Mouse (Mus musculus) gastrocnemius, adult 2 months (tissue): ENCODE results near the gene Traf3ip2. TPM values are rescaled to one million over a fixed set of nuclear protein-coding genes. Genes with fewer than 3 reads are reported as not detected.

Experiments
- DNase-seq: peaks from one replicate; pipeline ENCODE4 v3.0.0; 2022
- H3K27ac ChIP-seq: fragments of 200-600 bp; 2 replicates; pipeline ENCODE4 v1.8.1; 2022; ENCODE audit warnings: mild to moderate bottlenecking
- H3K4me3 ChIP-seq: fragments of 200-600 bp; 2 replicates; pipeline ENCODE4 v1.8.1; 2022; ENCODE audit warnings: mild to moderate bottlenecking, moderate library complexity
- CTCF ChIP-seq: fragments of 200-600 bp; IDR thresholded peaks from 2 replicates; pipeline ENCODE4 v1.8.1; 2022; ENCODE audit warnings: antibody characterized with exemption, mild to moderate bottlenecking, moderate library complexity
- intact Hi-C: fragments of 180-260 bp; cut with DNase I; formaldehyde crosslinking; loops from one replicate; pipeline ENCODE4 v1.15.1; 2025
- long read RNA-seq, 2 experiments: library from polyadenylated mRNA; stranded (forward); transcript quantifications; one replicate each; pipeline ENCODE4 v2.0.0; 2021
- total RNA-seq, 2 experiments: library from RNA; stranded (reverse); gene quantifications; 2 replicates each; pipeline ENCODE4 v1.2.3; 2021

The Traf3ip2 gene
- 1 to 10 TPM; 5.5 to 9.0 TPM for total RNA-seq
- long read RNA-seq, experiment 1, partial matches to known transcripts = 1 of 6 reads
- long read RNA-seq, experiment 1, other reads (novel, unspliced or antisense) = 2 of 6 reads
- long read RNA-seq, experiment 2, partial matches to known transcripts = 2 of 9 reads
- long read RNA-seq, experiment 2, other reads (novel, unspliced or antisense) = 4 of 9 reads

DNA sequence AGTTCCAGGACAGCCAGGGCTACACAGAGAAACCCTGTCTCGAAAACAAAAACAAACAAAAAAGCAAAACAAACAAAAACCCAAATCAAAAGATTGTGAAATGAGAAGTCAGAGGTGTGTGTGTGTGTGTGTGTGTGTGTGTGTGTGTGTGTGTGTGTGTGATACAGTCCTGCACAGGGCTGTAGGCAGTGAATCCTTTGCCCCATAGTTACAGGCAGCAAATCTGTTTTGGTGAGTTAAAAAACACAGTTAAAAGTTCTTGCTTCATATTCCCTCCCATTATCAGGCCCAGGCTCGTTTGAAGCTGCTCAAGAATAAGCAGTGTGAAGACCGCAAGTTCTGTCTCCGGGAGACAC lies at the start of gene Traf3ip2:
Gene Traf3ip2 (plus strand): TSS at position 302 of the 356 bp plus-strand sequence.
- no peak for TF ChIP-seq CTCF
- Histone ChIP-seq H3K4me3 (peak within 1 kb of the TSS; percentile 90), H3K27ac (peak within 1 kb of the TSS; percentile 96)
- no peak for DNase-seq
- intact Hi-C loops = no loop called here

DNA sequence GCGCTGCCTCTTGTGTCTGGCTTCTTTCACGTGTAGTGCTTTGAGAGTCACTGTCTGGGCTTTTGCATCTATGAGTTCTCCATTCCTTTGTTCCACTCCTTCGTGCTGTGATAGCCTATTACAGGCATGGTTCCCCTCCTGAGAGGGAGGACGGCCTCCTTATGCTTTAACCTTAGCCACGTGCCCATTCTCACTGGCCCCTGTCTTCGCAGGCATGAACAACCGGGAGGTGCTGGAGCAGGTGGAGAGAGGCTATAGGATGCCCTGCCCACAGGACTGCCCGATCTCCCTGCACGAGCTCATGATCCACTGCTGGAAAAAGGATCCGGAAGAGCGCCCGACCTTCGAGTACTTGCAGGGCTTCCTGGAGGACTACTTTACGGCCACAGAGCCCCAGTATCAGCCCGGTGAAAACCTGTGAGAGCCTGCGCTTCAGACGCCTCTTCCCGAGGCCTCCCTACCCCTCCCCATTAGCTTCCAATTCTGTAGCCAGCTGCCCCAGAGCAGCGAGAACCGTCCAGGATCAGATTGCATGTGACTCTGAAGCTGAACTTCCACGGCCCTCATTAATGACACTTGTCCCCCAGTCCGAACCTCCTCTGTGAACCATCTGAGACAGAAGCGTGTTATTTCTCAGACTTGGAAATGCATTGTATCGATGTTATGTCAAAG lies 49.0 kb upstream of the Traf3ip2 start:
- Histone ChIP-seq H3K4me3 (peak overlapping the region; percentile 57), H3K27ac (peak overlapping the region; percentile 84)
- TF ChIP-seq CTCF = no peak
- intact Hi-C loops = no loop called here
- peak; percentile 59 for DNase-seq

DNA sequence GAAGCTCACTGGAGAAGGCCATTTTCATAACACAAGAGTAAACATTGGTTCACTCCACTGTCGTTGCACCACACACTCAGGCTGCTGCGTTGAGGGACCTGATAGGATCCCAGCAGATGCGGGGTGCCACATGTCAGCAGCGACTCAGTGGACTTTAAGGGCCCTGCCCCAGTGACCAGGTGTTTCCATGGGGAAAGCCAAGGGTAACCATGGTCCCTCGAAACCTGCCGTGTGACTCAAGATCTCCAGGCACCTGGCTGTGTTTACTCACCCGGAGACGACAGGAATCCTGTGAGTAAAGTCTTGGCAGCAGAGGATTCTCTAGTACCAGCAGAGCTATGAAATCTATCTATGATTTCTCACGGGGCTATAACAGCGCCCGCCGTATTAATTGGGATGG lies 45.8 kb upstream of the Traf3ip2 start:
- no peak for DNase-seq
- intact Hi-C loops = no loop called here
- no peak overlapping the region for H3K4me3 ChIP-seq
- H3K27ac ChIP-seq = no peak overlapping the region
- no peak for TF ChIP-seq CTCF

DNA sequence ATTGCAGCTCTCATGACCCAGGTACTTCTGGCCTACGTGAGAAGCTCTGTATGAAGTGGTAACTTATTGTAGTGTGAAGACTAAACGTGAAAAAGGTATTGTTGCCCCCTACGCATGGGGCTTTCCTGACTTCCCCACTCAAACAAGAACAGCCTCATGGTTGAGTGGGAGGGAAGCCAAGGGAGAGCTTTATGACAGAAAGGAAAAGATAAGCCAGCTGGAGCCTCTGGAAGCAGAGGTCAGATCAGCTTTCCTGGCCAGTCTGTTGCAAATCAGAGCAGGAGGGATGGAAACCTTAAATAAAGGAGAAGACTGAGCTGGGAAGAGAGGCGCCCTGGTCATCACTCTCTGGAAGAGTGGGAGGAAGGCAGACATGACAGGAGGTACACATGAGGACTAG lies 43.7 kb upstream of the Traf3ip2 start:
- TF ChIP-seq CTCF = no peak
- DNase-seq = no peak
- H3K4me3 ChIP-seq = no peak overlapping the region
- no peak overlapping the region for H3K27ac ChIP-seq
- intact Hi-C loops = no loop called here

GRCm38 (mm10) chr10:39571011-39571410 lies 41.7 kb upstream of the Traf3ip2 start:
- H3K27ac ChIP-seq = no peak overlapping the region
- no peak overlapping the region for H3K4me3 ChIP-seq
- intact Hi-C loops = no loop called here
- no peak for DNase-seq
- TF ChIP-seq CTCF = no peak

DNA sequence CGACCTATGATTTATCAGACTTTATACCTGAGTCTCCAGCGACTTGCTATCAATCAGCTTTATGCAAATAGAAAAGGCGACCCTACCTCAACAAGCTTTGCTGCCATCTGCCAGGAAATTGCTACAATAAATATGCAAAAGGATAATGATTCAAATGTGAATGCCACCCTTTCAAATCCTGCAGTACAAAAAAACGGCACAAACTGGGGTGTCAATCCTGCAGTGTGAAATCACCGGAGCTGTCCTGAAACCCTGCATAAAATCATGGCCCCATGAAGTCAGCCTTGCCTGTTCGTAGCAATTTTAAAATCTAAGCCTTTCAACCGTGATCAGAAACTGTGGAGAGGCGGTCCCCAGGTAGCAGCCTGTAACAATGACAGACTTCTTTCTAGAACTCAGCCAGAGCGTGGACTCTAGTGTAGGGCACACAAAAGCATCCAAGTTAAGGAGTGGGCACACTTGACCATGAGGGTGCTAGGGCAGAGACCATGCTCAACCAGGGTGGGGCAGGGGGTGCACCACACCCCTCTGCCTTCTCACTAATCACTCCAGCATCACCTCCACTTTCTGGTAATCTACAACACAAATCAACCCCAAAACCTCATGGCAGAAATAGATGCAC lies 40.6 kb upstream of the Traf3ip2 start:
- Histone ChIP-seq H3K27ac (no peak overlapping the region), H3K4me3 (no peak overlapping the region)
- intact Hi-C loops = no loop called here
- no peak for TF ChIP-seq CTCF
- no peak for DNase-seq

GRCm38 (mm10) chr10:39572672-39573051 lies 40.1 kb upstream of the Traf3ip2 start:
- no peak for TF ChIP-seq CTCF
- Histone ChIP-seq H3K27ac (no peak overlapping the region), H3K4me3 (no peak overlapping the region)
- peak; percentile 55 for DNase-seq
- intact Hi-C loops = no loop called here

GRCm38 (mm10) chr10:39576466-39576865 lies 36.3 kb upstream of the Traf3ip2 start:
- DNase-seq = no peak
- intact Hi-C loops = no loop called here
- H3K27ac ChIP-seq = no peak overlapping the region
- no peak overlapping the region for H3K4me3 ChIP-seq
- TF ChIP-seq CTCF = no peak

DNA sequence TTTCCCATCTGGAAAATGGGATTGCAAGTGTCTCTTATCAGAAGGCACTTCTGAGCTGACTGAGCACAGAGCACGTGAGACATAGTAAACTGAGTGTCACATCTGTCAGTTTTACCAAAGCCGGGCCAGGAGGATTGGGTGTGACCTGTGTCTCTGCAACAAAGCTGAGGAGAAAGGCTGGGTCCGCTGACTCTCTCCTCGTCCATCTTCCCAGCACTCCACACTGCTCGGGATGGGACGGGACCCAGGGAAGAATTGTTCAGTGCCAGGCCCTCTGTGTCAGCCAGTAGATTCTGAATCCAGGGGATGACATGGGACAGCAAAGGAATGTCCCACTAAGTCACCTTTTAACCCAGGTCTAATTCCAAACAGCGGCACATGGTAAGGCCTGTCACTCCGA lies 32.3 kb upstream of the Traf3ip2 start:
- H3K4me3 ChIP-seq = no peak overlapping the region
- no peak for DNase-seq
- intact Hi-C loops = no loop called here
- TF ChIP-seq CTCF = no peak
- H3K27ac ChIP-seq = no peak overlapping the region

GRCm38 (mm10) chr10:39582385-39582784 lies 30.3 kb upstream of the Traf3ip2 start:
- H3K4me3 ChIP-seq = no peak overlapping the region
- no peak for TF ChIP-seq CTCF
- DNase-seq = no peak
- H3K27ac ChIP-seq = no peak overlapping the region
- intact Hi-C loops = no loop called here

DNA sequence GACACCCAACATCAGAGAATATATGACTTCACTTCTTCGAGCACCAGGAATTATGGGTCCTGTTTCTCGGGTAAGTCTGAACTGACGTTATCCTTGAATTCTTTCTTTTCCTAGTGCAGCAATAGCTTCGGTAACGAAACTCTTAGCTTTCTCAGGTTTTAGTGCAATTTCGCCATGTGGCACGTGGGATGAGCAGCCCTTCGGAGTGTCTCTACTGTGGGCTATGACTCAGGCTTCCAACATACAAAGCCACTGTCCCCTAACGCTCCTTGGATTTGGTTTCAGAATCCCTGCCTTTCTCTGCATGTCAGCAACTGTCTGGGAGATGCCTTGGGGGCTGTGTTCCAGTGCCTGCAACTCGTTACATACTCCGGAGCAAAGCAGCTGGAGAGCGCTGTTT lies 29.0 kb upstream of the Traf3ip2 start:
- Histone ChIP-seq H3K4me3 (no peak overlapping the region), H3K27ac (no peak overlapping the region)
- intact Hi-C loops = no loop called here
- DNase-seq = no peak
- no peak for TF ChIP-seq CTCF

DNA sequence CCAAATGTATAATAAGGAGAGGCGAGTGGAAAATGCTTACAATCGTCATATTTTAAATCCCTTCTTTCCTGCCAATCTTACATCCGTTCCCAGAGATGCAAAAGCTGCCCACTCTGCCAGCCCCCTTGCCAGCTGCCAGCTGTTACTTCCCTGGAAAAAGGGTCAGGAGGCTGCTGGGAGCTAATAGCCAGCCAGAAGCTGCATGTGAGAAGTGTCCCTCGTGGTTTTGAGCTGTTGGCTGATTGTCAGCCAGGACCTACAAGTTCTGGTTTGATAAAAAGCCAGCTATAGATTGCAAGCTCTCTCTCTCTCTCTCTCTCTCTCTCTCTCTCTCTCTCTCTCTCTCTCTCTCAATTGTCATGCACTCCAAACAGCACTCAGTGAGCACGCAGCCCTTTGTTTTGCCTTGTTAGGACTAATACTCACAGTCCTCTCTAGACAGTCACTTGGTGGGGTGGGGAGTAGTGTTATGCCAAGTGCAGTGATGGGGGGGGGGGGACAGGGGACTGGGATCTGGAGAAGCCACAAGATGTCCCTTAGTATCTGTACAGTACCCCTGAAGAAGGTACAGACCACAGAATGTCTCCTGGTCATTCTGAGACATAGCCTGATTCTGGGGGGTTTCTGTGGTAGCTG lies 25.3 kb upstream of the Traf3ip2 start:
- Histone ChIP-seq H3K4me3 (no peak overlapping the region), H3K27ac (no peak overlapping the region)
- TF ChIP-seq CTCF = no peak
- DNase-seq = no peak
- intact Hi-C loops = no loop called here

GRCm38 (mm10) chr10:39587973-39588746 lies 24.6 kb upstream of the Traf3ip2 start:
- intact Hi-C loops = no loop called here
- no peak overlapping the region for H3K4me3 ChIP-seq
- no peak for TF ChIP-seq CTCF

More at GRCm38 (mm10) chr10:39587973-39588746, 24.6 kb upstream of the Traf3ip2 start:
- H3K27ac ChIP-seq = no peak overlapping the region
- DNase-seq = no peak
